Mouse (Mus musculus) liver, postnatal 0 days (tissue): ENCODE data around the gene Ccnt1. TPM values are rescaled to one million over a fixed set of nuclear protein-coding genes. Genes with fewer than 3 reads are reported as not detected.
"Not testable (repeated sequence)": the region's sequence is repeated elsewhere in the genome, so short reads cannot be mapped to it uniquely, and the experiment has no call there.

ENCODE experiments used
- ATAC-seq: fragments of 200-750 bp; cut with Nextera tagmentation; 2 replicates; pipeline ENCODE4 v1.8.0; 2017; ENCODE audit warnings: mild to moderate bottlenecking, moderate library complexity
- DNase-seq: peaks from one replicate; pipeline ENCODE4 v3.0.0-alpha.2; 2016
- H3K27ac ChIP-seq: fragments of 300-500 bp; sonication (generic); 2 replicates; pipeline ENCODE4 v1.5.1; 2014; ENCODE audit warnings: antibody characterized with exemption, moderate library complexity, mild to moderate bottlenecking, low read depth
- H3K27me3 ChIP-seq: fragments of 300-500 bp; sonication (generic); 2 replicates; pipeline ENCODE4 v1.6.1; 2014; ENCODE audit warnings: low read length, control low read depth, mixed read lengths; ENCODE audit not compliant: insufficient read depth
- H3K36me3 ChIP-seq: fragments of 300-500 bp; sonication (generic); replicated peaks from 2 replicates; pipeline ENCODE4 v1.6.1; 2014; ENCODE audit warnings: mild to moderate bottlenecking, control low read depth, low read length, moderate library complexity, mixed read lengths; ENCODE audit not compliant: insufficient read depth
- H3K4me1 ChIP-seq: fragments of 300-500 bp; sonication (generic); 2 replicates; pipeline ENCODE4 v1.6.1; 2014; ENCODE audit warnings: antibody characterized with exemption, mild to moderate bottlenecking, control low read depth; ENCODE audit not compliant: insufficient read depth
- H3K4me2 ChIP-seq: fragments of 300-500 bp; sonication (generic); 2 replicates; pipeline ENCODE4 v1.6.1; 2014; ENCODE audit warnings: low read depth, mild to moderate bottlenecking, low read length, moderate library complexity, mixed read lengths
- H3K4me3 ChIP-seq: fragments of 300-500 bp; sonication (generic); 2 replicates; pipeline ENCODE4 v1.5.1; 2014; ENCODE audit warnings: low read depth, low read length
- H3K9ac ChIP-seq: fragments of 300-500 bp; sonication (generic); replicated peaks from 2 replicates; pipeline ENCODE4 v1.6.1; 2014; ENCODE audit warnings: mild to moderate bottlenecking, moderate library complexity
- H3K9me3 ChIP-seq: fragments of 300-500 bp; sonication (generic); 2 replicates; pipeline ENCODE4 v1.6.1; 2016; ENCODE audit warnings: mild to moderate bottlenecking, control low read depth, low read length, mixed read lengths
- CTCF ChIP-seq: sonication (generic); IDR thresholded peaks from 2 replicates; pipeline ENCODE4 v1.5.1; 2016; ENCODE audit warnings: antibody characterized with exemption, low read depth
- EP300 ChIP-seq: IDR thresholded peaks from 2 replicates; pipeline ENCODE4 v1.6.1; 2016; ENCODE audit warnings: antibody characterized with exemption, low read depth, mild to moderate bottlenecking
- WGBS: fragments of 180-500 bp; shearing (Covaris S2); extraction: QIAGEN DNeasy Blood & Tissue Kit; methylation state at CpG from one replicate; pipeline ENCODE4 v1.1.7; 2014; ENCODE audit not compliant: insufficient replicate concordance; 5-methylcytosine and 5-hydroxymethylcytosine counted together
- polyA plus RNA-seq: library from polyadenylated mRNA; unstranded; fragments of >200 nt; fragmentation: Nextera tagmentation; extraction: Ambion mirVana; gene quantifications from 2 replicates; pipeline ENCODE4 v1.2.1, GENCODE M21; 2015

Ccnt1 gene
- polyA plus RNA-seq, 1 experiment from 2014 or later: 14.9 TPM

DNA sequence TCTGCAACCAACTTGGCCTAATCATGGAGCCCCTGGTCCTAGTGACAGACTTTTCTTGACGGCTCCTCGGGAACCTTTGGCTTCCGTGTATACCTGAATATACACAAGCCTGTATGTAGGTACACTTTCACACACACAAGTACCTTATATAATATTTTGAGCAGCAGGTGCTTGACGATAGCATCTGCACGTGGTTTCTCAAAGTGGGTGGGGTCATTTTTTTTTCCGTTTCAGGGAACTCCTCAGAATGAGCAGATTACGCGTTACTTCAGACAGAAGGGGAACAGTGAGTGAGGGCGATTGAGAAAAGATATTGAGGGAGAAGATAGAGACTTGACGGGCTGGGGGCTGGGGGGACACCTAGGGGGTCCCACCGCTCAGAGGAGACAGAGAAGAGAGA is 17.0 kb upstream of the Ccnt1 start:
- ATAC-seq (no peak), DNase-seq (peak; percentile 12)
- Histone ChIP-seq H3K4me3 (no peak overlapping the region), H3K36me3 (peaks cover 14% of the 10 kb centered on the region), H3K9me3 (no peaks in the 10 kb centered on the region), H3K27ac (no peak overlapping the region), H3K27me3 (no peaks in the 10 kb centered on the region), H3K9ac (no peak overlapping the region), H3K4me1 (peaks cover 17% of the 10 kb centered on the region; the same call in 1 of the 2 replicates), H3K4me2 (no peak overlapping the region)
- no peak for TF ChIP-seq EP300
- TF ChIP-seq CTCF: no peak
- 55% methylated on average over 11 of the region's 11 CpGs for WGBS

GRCm38 (mm10) chr15:98586141-98586540 is 15.4 kb upstream of the Ccnt1 start:
- 45% methylated on average over 9 of the region's 9 CpGs for WGBS

DNA sequence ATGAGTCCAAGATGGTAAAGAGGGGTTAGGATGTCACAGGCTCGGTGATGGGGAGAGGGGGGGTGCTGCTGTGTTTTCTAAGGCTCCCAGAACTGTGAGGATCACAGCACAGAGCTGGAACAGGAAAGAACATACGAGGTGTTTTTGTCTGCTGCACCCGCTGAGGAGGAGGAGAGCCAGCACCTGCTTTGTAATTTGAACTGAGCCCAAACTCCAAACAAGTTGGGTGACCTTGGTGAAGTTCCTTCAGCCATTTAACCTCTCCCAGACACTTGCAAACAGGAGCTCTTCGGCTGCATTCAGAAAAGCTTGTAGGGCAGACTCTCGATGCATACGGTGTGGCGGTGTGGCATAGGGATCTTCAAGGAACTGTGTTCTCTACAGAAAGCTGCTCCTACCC is 14.7 kb upstream of the Ccnt1 start:
- 64% methylated on average over 7 of the region's 7 CpGs for WGBS
- H3K4me3 ChIP-seq: no peak overlapping the region
- ATAC-seq (no peak), DNase-seq (peak; percentile 12)
- peaks cover 2% of the 10 kb centered on the region; the same call in 1 of the 2 replicates for H3K36me3 ChIP-seq
- TF ChIP-seq EP300 (no peak), CTCF (no peak)
- no peaks in the 10 kb centered on the region for H3K9me3 ChIP-seq
- no peak overlapping the region for H3K4me2 ChIP-seq
- H3K27me3 ChIP-seq: no peaks in the 10 kb centered on the region
- no peak overlapping the region; the same call in 1 of the 2 replicates for H3K9ac ChIP-seq
- H3K4me1 ChIP-seq: peaks cover 17% of the 10 kb centered on the region; the same call in 1 of the 2 replicates
- peak overlapping the region; percentile 37; the same call in 1 of the 2 replicates for H3K27ac ChIP-seq

More at GRCm38 (mm10) chr15:98586141-98586540, 15.4 kb upstream of the Ccnt1 start:
- ATAC-seq: peak; percentile 73
- not testable (repeated sequence) for H3K9me3 ChIP-seq, H3K27me3 ChIP-seq, H3K9ac ChIP-seq, H3K4me2 ChIP-seq, H3K4me3 ChIP-seq, H3K36me3 ChIP-seq
- TF ChIP-seq EP300: 0 out of 2 replicates have a peak, but pooled peaks have one; percentile 34
- Histone ChIP-seq H3K4me1 (peaks cover 17% of the 10 kb centered on the region; the same call in 1 of the 2 replicates), H3K27ac (peak overlapping the region; percentile 37; the same call in 1 of the 2 replicates)
- DNase-seq: peak; percentile 67

GRCm38 (mm10) chr15:98582996-98583395 is 12.3 kb upstream of the Ccnt1 start:
- TF ChIP-seq CTCF: no peak
- no peak for TF ChIP-seq EP300
- DNase-seq (no peak), ATAC-seq (no peak)
- no peak overlapping the region for H3K9ac ChIP-seq
- H3K4me3 ChIP-seq: no peak overlapping the region
- peaks cover 17% of the 10 kb centered on the region; the same call in 1 of the 2 replicates for H3K4me1 ChIP-seq
- H3K9me3 ChIP-seq: no peaks in the 10 kb centered on the region
- H3K27me3 ChIP-seq: no peaks in the 10 kb centered on the region
- H3K27ac ChIP-seq: no peak overlapping the region
- H3K4me2 ChIP-seq: no peak overlapping the region
- H3K36me3 ChIP-seq: no peaks in the 10 kb centered on the region
- 82% methylated on average over 8 of the region's 8 CpGs for WGBS

GRCm38 (mm10) chr15:98582410-98582809 is 11.7 kb upstream of the Ccnt1 start:
- H3K36me3 ChIP-seq: no peaks in the 10 kb centered on the region
- ATAC-seq (no peak), DNase-seq (peak; percentile 35)
- no peak for TF ChIP-seq CTCF
- TF ChIP-seq EP300: no peak
- 72% methylated on average over 8 of the region's 8 CpGs for WGBS
- peaks cover 11% of the 10 kb centered on the region; the same call in 1 of the 2 replicates for H3K4me1 ChIP-seq
- no peak overlapping the region for H3K4me2 ChIP-seq
- no peaks in the 10 kb centered on the region for H3K27me3 ChIP-seq
- H3K4me3 ChIP-seq: no peak overlapping the region
- H3K27ac ChIP-seq: no peak overlapping the region
- no peaks in the 10 kb centered on the region for H3K9me3 ChIP-seq
- H3K9ac ChIP-seq: no peak overlapping the region

- no peak overlapping the region for H3K4me2 ChIP-seq
- no peaks in the 10 kb centered on the region for H3K9me3 ChIP-seq
- H3K4me3 ChIP-seq: no peak overlapping the region
- TF ChIP-seq CTCF: peak; percentile 96
- no peak for TF ChIP-seq EP300
- no peaks in the 10 kb centered on the region for H3K36me3 ChIP-seq
- DNase-seq: peak; percentile 84
- peak; percentile 81 for ATAC-seq
- H3K27me3 ChIP-seq: no peaks in the 10 kb centered on the region
- H3K27ac ChIP-seq: no peak overlapping the region
- 43% methylated on average over 5 of the region's 5 CpGs for WGBS
- 0 out of 2 replicates have a peak, but pooled peaks cover 1% of the 10 kb centered on the region for H3K4me1 ChIP-seq
- no peak overlapping the region for H3K9ac ChIP-seq
Measured at GRCm38 (mm10) chr15:98579795-98580464, 9.2 kb upstream of the Ccnt1 start.
